Mouse (Mus musculus): ENCODE measurements at regions not wholly inside any gene's neighbourhood (a gene's known extent, or its start where the extent isn't known, plus 50 kb on each side); places are given as distances from the start of the nearest gene placed in this dataset.

DNA sequence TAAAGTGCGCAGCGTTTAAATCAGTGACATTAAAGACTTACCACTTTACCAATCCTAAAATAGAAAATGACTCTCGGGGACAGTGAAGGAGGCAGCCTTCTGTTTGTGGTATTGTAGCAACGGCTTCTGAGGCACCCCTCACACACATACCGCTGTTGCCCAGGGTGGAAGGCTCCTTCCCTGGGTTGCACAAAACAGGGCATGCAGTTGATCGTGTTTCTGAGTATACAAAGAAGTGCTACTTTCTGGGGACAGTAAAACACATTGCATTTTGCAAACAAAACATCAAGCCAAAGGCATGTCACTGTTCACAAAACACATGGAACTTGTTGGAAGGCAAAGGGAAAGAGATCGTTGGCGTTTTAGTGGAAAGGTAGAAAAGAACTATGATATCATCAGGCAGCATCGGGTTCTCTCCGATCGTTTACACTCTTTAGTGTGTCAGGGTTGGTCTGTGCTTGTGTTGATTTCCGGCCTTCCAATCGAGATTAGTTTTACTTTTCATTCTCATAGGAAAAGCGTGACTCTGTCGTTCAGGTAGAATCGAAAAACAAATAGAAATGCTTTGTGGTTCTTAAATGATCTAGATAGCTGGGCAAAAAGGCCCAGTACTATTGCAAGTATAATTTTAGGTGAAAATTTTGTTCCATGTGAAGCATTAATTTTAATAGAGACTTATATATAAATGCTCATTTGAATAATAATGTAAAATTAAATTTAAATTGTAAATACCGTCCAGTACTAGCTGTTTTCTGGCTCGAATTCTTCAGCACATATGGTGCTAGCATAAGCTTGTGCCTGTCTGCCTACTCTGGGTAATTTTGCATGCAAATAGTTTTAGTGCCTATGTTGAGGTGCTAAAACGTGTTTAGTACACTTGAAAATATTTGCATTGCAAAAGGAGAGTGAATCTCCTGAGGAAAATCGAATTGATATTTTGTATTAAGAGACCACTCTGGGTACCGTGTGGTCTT lies 123.1 kb upstream of the Mpdz start:
- TF ChIP-seq POLR2A (IDR thresholded peaks at IDR 0.05; ENCODE audit: borderline replicate concordance, extremely low read depth, low read depth, low read length) (no peak), CTCF (IDR thresholded peaks at IDR 0.05; ENCODE audit: insufficient read depth, low read length) (no peak)
